Mouse (Mus musculus) CH12.LX (cell line): ENCODE results near the gene Vps36.

ENCODE experiments used
- POLR2A ChIP-seq: IDR thresholded peaks from 2 replicates; pipeline ENCODE4 v1.6.1; 2011; ENCODE audit warnings: low read depth, mild to moderate bottlenecking, improper control_type of control experiment, low read length
- SIN3A ChIP-seq: IDR thresholded peaks from 2 replicates; pipeline ENCODE4 v1.6.1; 2012; ENCODE audit warnings: low read length, improper control_type of control experiment, inconsistent platforms
- TBP ChIP-seq: conservative IDR thresholded peaks from 2 replicates; pipeline ENCODE4 v1.6.1; 2011; ENCODE audit warnings: low read depth, low read length, improper control_type of control experiment
- UBTF ChIP-seq: IDR thresholded peaks from 2 replicates; pipeline ENCODE4 v1.6.1; 2012; ENCODE audit warnings: low read depth, mild to moderate bottlenecking, inconsistent platforms, low read length, improper control_type of control experiment, moderate library complexity

DNA sequence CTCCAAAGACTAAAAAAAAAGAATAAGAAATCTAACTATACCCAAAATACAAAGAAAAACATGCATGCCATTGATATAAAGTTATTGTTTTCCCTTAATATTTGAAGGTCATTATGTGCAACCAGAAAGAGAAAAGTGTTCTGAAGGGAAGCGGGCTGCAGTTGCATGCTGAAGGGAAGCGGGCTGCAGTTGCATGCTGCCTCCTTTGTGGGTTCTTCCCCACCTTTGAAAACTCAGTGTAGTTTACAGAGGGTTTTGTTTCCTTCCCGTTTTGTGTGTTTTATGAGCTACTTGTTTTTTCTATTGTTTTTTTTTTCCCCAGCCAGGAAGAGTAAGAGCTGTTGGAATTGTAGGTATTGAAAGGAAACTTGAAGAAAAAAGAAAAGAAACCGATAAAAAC, 14.9 kb downstream of the Vps36 start:
- TF ChIP-seq POLR2A (no peak), SIN3A (no peak), TBP (no peak), UBTF (no peak)
